Mouse (Mus musculus) layer of hippocampus, adult 11-12 months (tissue): Measurements from ENCODE around the gene Ptpn22.
A peak's percentile ranks its signal among the peaks of the same experiment; 100 is the strongest.

Source experiments
- DNase-seq: peaks from one replicate; pipeline ENCODE4 v3.0.0; 2022; ENCODE audit warnings: low spot score

The Ptpn22 gene

DNA sequence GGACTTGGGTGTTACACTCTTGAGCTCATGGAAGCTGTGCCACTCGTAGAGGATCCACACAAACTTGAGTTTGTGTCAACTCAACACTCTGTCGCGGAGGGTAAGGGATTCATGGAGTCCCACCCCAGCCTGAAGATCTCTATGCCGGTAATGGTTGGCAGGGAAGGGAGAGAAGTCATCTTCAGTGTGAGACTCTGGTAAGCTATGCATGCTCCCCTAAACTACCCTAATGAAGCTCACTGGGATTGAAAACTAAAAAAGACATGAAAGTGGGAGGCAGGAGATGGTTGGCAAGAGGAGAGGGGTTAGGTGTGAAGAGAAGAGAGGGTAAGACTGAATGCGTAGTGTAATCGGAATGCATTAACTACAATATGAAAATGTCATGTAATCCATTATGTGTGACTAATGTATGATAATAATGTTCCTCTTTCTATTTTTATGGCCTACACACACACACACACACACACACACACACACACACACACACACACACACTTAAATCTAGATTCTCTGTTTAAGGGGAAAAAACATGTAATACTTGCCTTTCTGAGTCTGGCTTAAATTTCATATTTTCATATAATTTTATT is 1.5 kb upstream of the Ptpn22 start:
- DNase-seq: no peak

DNA sequence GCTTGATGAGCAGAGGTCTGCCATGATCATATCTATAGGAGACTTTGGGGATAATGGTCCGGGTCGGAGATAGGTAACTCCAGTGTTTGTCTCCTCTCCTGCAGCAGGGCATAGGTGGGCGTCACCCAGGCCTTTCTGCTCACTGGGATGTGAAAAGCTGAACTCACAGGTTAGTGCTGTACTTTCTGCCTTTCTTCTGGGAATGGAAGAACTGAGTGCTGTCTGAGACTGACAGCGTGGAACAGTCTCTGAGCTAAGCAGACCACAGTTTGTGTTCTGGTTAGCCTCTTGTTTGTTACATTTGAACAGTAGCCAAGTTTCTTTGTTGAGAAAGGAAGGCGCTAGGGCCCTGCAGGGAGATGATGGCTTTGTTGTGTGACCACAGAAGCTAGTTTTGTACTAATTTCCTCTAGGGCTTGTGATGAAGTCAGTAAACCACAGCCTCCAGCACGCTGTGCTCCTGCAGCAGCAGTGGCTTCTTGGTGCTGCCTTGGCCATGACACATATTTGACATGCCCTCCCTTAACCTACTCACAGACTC is 326 bp downstream of the Ptpn22 start:
- DNase-seq: no peak

- DNase-seq: no peak
Observed at GRCm38 (mm10) chr3:103862721-103863220, 3.2 kb downstream of the Ptpn22 start.

- DNase-seq: no peak
Observed at GRCm38 (mm10) chr3:103864200-103864599, 4.6 kb downstream of the Ptpn22 start.

- DNase-seq: no peak
Observed at GRCm38 (mm10) chr3:103867424-103867971, 7.9 kb downstream of the Ptpn22 start.

DNA sequence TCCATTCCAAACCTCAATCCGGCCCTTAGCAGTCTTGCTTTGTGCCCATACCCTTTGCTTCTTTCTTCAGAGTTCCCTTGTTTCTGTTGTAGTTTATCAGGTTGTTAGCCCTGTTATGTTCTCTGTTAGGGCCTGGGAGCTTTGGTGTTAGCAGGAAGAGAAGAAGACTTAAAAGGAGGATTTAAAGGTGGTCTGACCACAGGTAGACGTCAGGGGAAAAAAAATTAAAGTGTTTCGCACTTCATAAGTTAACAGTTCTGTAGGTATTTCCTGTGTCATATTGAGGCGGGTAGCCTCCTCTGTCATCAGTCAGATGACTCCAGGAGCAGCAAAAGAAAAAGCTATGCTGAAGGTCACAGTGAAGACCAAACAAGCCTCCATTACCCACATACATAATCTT is 8.4 kb downstream of the Ptpn22 start:
- no peak for DNase-seq

- DNase-seq: no peak
Observed at GRCm38 (mm10) chr3:103872663-103873098, 13.1 kb downstream of the Ptpn22 start.

DNA sequence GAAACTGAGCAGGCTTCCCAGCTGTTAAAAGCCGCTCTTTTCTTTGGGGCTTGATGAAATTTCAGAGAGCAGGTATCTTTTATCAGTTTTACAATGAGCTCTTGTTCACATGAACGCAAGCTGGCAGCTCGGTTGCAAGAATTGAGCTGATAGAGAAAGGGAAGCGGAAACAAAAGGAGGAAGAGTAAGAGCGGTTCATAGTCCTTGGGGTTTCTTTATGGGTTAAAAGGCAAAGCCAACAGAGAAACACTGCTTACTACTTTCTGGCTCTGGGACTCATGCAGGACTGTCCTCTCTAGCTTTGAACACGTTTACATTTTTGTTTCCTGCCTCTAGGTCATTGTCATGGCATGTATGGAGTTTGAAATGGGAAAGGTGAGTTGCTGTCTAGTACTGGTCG is 14.7 kb downstream of the Ptpn22 start:
- no peak for DNase-seq

DNA sequence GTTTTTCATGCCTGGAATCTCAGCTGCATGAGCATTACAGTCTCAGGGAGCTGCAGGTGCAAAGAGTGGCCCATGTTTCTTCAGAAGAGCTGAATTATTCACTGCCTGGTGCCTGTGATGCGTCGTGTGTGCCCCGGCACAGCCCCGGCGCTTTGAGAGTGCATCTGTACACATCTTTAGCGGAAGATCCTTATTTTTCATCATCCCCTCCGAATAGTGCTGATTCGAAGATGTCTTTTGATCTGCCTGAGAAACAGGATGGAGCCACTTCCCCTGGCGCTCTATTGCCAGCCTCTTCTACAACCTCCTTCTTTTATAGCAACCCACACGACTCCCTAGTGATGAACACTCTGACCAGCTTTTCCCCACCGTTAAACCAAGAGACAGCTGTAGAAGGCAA is 26.4 kb downstream of the Ptpn22 start:
- no peak for DNase-seq

DNA sequence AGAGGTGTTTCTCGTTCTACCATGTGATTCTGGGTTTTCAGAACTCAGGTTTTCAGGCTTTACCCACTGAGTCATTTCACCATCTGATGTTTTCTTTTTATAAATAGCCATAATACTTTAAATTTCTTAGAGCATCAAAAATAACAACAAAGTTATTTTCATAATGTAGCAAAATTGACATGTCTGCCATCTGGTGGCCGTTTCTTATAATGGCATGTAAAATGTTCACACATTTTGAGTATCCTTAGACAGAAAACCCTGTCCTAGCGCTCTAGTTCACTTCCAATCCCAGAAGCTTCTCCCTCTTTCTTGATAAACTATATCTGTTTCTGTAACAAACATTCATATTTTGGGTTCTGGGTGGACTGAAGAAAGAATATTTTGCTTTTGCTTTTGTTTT is 28.0 kb downstream of the Ptpn22 start:
- peak; percentile 49 for DNase-seq

DNA sequence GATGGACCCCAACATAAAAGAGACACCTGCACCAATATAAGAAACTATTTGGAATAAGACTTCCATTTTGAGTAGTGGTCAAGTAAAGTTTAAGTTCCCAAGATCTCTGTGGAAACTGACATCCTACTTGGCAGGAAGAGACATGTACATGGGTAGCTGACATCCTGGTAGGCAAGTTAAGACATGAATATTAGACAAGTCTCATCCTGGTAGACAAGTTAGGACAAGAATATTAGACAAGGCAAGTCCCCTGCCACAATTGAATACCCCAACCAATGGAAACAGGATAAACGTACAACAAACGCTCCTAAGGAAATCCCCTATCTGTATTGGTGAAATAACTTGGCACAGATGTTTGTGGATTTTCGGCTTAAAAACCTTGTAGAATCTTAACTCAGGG is 33.8 kb downstream of the Ptpn22 start:
- no peak for DNase-seq

GRCm38 (mm10) chr3:103904705-103905104 is 45.1 kb downstream of the Ptpn22 start:
- DNase-seq: no peak

GRCm38 (mm10) chr3:103907335-103908030 is 47.9 kb downstream of the Ptpn22 start:
- no peak for DNase-seq

- DNase-seq: no peak
Observed at GRCm38 (mm10) chr3:103908781-103909180, 49.2 kb downstream of the Ptpn22 start.

DNA sequence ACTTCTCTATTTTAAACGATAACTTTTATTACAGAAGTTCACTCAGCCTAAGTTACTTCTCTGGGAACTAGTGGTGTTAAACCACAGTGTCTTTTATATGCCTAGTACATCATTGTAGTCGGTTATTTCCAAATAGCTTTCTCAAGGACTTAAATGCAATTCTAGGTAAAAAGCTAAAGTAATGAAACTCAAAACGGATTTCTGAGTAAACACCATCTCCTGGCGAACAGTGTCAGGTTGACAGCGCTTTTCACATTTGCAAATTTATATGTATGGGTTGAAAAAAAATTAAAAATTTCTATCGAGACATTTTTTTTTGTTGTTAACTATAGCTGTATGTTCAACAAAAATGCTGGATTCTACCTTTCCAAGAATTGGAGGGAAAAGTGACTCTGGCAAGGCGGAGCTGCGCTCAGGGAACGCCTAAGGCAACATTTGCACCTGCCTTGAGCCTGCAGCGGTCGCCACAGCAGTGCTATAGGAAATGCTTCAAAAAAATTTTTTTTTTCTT is 53.9 kb downstream of the Ptpn22 start:
- no peak for DNase-seq

- peak; percentile 97 for DNase-seq
Observed at GRCm38 (mm10) chr3:103914010-103914669, 54.5 kb downstream of the Ptpn22 start, which contains the start of gene Rsbn1. Gene Rsbn1 (plus strand): TSS chr3:103914120.

- peak; percentile 48 for DNase-seq
Observed at GRCm38 (mm10) chr3:103914732-103915508, 55.3 kb downstream of the Ptpn22 start.

DNA sequence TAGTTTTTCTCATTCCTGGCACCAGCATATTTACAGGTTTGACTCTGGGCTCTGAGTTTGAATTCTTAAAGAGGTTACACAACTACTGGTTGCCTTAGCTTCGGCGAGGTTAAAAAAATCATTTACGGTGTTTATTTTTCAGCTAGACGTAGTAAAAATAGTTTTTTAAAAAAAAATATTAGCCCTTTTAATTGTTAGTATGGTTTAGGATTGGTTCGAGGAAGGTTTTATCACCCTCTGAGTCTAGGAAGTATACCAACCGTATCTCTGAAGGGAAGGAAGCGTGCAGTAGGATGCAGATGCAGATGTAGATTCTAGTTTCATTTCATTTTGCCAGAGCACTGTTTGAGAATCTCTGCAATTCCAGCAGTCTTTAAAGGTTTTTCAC is 55.9 kb downstream of the Ptpn22 start:
- DNase-seq: no peak

- DNase-seq: no peak
Observed at GRCm38 (mm10) chr3:103916205-103916838, 56.7 kb downstream of the Ptpn22 start.

DNA sequence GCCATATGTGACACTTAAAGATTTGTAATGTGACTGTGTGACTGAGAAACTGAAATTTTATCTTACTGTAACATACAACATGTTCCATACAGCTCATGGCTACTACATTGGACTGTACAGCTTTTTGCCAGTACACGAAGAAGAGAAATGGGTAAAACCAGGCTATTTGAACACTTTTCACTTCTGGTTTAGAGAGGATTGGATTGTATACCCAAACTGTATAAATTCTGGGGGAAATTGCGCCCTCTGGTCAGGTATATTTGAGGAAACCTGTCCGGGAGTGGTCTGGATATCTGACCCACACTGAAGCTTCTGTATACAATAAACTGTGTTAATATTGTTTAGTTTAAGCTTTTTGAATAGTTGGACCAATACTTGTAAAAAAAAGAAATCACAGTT is 57.2 kb downstream of the Ptpn22 start:
- DNase-seq: no peak

DNA sequence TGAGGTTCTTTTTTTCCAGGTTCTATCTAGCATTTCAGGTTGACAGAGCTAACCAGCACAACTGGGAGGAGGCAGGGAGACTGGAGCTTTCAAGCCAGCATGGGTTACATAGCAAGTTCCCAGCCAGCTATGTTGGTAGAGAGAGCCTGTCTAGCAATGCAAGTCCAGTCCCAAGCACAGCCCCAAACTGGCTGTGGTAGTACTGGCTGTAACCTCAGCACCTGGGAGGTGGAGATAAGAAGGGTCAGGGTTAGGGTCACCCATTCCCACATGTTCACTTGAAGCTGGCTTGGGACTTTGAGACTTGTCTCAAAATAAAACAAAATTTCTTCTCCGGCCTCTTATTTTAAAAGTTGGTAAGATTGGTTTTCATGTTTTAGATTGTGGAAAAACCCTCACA is 60.5 kb downstream of the Ptpn22 start:
- DNase-seq: no peak
